In the genomic region with DNA sequence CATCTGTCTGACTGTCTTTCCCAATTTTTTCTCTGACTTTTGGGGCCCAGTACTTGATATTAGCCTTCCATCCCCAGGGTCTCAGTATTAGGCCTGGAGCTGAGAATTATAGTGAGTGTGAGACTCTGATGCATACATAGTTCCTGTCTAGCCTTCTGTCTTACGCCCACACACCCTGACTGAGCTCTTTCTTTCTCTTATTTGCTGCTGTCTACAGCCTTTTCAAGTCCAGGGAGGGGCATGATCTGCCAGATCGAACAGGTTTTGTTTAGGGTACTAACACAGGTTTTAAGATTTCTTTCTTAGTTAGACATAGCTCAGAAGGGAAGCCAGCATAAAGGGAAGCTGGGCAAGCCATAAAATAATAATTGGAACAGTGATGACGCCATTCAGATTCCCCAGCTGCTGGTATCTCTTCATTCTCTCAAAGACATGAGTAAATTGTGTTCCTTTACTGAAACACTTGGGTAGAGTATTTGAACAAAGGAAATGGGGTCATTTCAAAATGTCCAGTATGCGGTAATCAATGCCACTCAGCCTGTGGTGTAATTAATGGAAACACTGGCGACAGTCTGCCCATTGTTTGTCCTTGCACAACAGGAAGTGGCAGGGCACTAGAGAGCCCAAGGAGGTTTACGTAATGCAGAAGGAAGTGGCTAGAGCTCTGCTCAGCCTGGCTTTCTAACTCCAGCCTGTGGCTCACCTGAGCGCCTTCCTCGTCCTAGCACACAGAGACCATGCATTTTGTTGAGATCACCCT, we compare ENCODE assay signal across 8 mouse cellular contexts.
DNase-seq lines count a peak whose midpoint lies in the region; ATAC-seq and TF ChIP-seq lines count a peak whose summit lies in the region.

No protein-coding gene starts in this region.

- DNase-seq in forebrain, embryonic 10.5 days (ENCODE audit: extremely low spot score, low spot score): no peak
- DNase-seq in CD4-positive, CD25-positive, alpha-beta regulatory T cell, adult 2 months (ENCODE audit: low read depth, low spot score): peak; percentile 73
- DNase-seq in forebrain, postnatal 0 days: no peak
- DNase-seq in left cerebral cortex, postnatal 10 days (ENCODE audit: extremely low spot score in 1 of 2, low spot score in 2 of 2): no peak
- DNase-seq in midbrain, embryonic 10.5 days (ENCODE audit: low spot score): no peak

- no peak for TF ChIP-seq POLR2A in myocyte (IDR thresholded peaks at IDR 0.05; ENCODE audit: insufficient read length, low read depth)

- no peak for TF ChIP-seq CTCF in forebrain, postnatal 0 days (IDR thresholded peaks at IDR 0.05; ENCODE audit: low read depth)

- WGBS in forebrain, embryonic 12.5 days: 46% methylated on average over 8 of the region's 8 CpGs
- 69% methylated on average over 8 of the region's 8 CpGs for WGBS in forebrain, embryonic 10.5 days
- 40% methylated on average over 8 of the region's 8 CpGs for WGBS in forebrain, postnatal 0 days
- WGBS in limb, embryonic 12.5 days: 73% methylated on average over 8 of the region's 8 CpGs
- 83% methylated on average over 8 of the region's 8 CpGs for WGBS in midbrain, embryonic 10.5 days

- no peaks in the 10 kb centered on the region for H3K79me2 ChIP-seq in myocyte (ENCODE audit: control insufficient read depth, insufficient read depth)

- peak overlapping the region; percentile 56; the same call in 1 of the 2 replicates for H3K27ac ChIP-seq in forebrain, embryonic 12.5 days
- H3K27ac ChIP-seq in forebrain, embryonic 10.5 days: no peak overlapping the region
- no peak overlapping the region for H3K27ac ChIP-seq in forebrain, postnatal 0 days (ENCODE audit: low read depth, low read length)
- peak overlapping the region; percentile 23; the same call in 1 of the 2 replicates for H3K27ac ChIP-seq in limb, embryonic 12.5 days
- no peak overlapping the region for H3K27ac ChIP-seq in midbrain, embryonic 10.5 days (replicated peaks)

- peaks cover 9% of the 10 kb centered on the region; the same call in 1 of the 2 replicates for H3K4me1 ChIP-seq in forebrain, embryonic 12.5 days
- H3K4me1 ChIP-seq in forebrain, embryonic 10.5 days: peaks cover 14% of the 10 kb centered on the region
- H3K4me1 ChIP-seq in forebrain, postnatal 0 days (ENCODE audit: insufficient read depth): no peaks in the 10 kb centered on the region
- H3K4me1 ChIP-seq in limb, embryonic 12.5 days (replicated peaks): peaks cover 11% of the 10 kb centered on the region; the same call in 1 of the 2 replicates
- H3K4me1 ChIP-seq in midbrain, embryonic 10.5 days: no peaks in the 10 kb centered on the region

- ATAC-seq in forebrain, embryonic 12.5 days (ENCODE audit: low FRiP score): no peak; the same call in 1 of the 2 replicates
- ATAC-seq in forebrain, postnatal 0 days: peak; percentile 52
- no peak for ATAC-seq in limb, embryonic 12.5 days (ENCODE audit: insufficient number of reproducible peaks, insufficient read depth, low FRiP score, low TSS enrichment, low read depth)

- H3K4me2 ChIP-seq in forebrain, embryonic 12.5 days: no peak overlapping the region
- H3K4me2 ChIP-seq in forebrain, postnatal 0 days (ENCODE audit: low read depth): no peak overlapping the region
- no peak overlapping the region for H3K4me2 ChIP-seq in limb, embryonic 12.5 days
- H3K4me2 ChIP-seq in myocyte (ENCODE audit: low read depth): no peak overlapping the region

- intact Hi-C loops in left cerebral cortex, postnatal 10 days (cut with DNase I): no loop called here

- no peaks in the 10 kb centered on the region for H3K9me3 ChIP-seq in forebrain, embryonic 12.5 days
- H3K9me3 ChIP-seq in forebrain, embryonic 10.5 days: no peaks in the 10 kb centered on the region
- H3K9me3 ChIP-seq in forebrain, postnatal 0 days (ENCODE audit: low read length): no peaks in the 10 kb centered on the region
- H3K9me3 ChIP-seq in limb, embryonic 12.5 days: no peaks in the 10 kb centered on the region
- no peaks in the 10 kb centered on the region for H3K9me3 ChIP-seq in midbrain, embryonic 10.5 days (replicated peaks)

- H3K36me3 ChIP-seq in forebrain, embryonic 12.5 days (replicated peaks): no peaks in the 10 kb centered on the region
- no peaks in the 10 kb centered on the region for H3K36me3 ChIP-seq in forebrain, embryonic 10.5 days (replicated peaks)
- no peaks in the 10 kb centered on the region for H3K36me3 ChIP-seq in forebrain, postnatal 0 days (ENCODE audit: insufficient read depth)
- no peaks in the 10 kb centered on the region for H3K36me3 ChIP-seq in limb, embryonic 12.5 days
- H3K36me3 ChIP-seq in myocyte (ENCODE audit: control insufficient read depth, insufficient read depth): no peaks in the 10 kb centered on the region
- no peaks in the 10 kb centered on the region for H3K36me3 ChIP-seq in midbrain, embryonic 10.5 days

- no peaks in the 10 kb centered on the region for H3K27me3 ChIP-seq in forebrain, embryonic 12.5 days
- no peaks in the 10 kb centered on the region for H3K27me3 ChIP-seq in forebrain, embryonic 10.5 days (ENCODE audit: poor library complexity, severe bottlenecking)
- H3K27me3 ChIP-seq in forebrain, postnatal 0 days (ENCODE audit: insufficient read depth, low read length): no peaks in the 10 kb centered on the region
- H3K27me3 ChIP-seq in limb, embryonic 12.5 days: no peaks in the 10 kb centered on the region
- H3K27me3 ChIP-seq in myocyte (ENCODE audit: control insufficient read depth, insufficient read depth, insufficient read length): no peaks in the 10 kb centered on the region
- H3K27me3 ChIP-seq in midbrain, embryonic 10.5 days (ENCODE audit: low read depth, poor library complexity, severe bottlenecking): no peaks in the 10 kb centered on the region

- no peak overlapping the region for H3K4me3 ChIP-seq in forebrain, embryonic 12.5 days (replicated peaks)
- H3K4me3 ChIP-seq in forebrain, embryonic 10.5 days: no peak overlapping the region
- H3K4me3 ChIP-seq in forebrain, postnatal 0 days (ENCODE audit: low read depth, low read length): no peak overlapping the region
- H3K4me3 ChIP-seq in limb, embryonic 12.5 days (replicated peaks): no peak overlapping the region
- H3K4me3 ChIP-seq in myocyte: no peak overlapping the region
- H3K4me3 ChIP-seq in midbrain, embryonic 10.5 days: no peak overlapping the region

- H3ac ChIP-seq in myocyte (ENCODE audit: control insufficient read depth, insufficient read length): no peak overlapping the region

- no peak overlapping the region for H3K9ac ChIP-seq in forebrain, embryonic 12.5 days
- H3K9ac ChIP-seq in forebrain, postnatal 0 days: no peak overlapping the region
- H3K9ac ChIP-seq in limb, embryonic 12.5 days (replicated peaks): no peak overlapping the region

TF ChIP-seq in myocyte, 11 proteins besides CTCF, POLR2A, EP300 and RAD21:
- no peak for TF ChIP-seq TCF3 (IDR thresholded peaks at IDR 0.05; ENCODE audit: insufficient read length, low read depth)
- peak; percentile 83 for TF ChIP-seq CEBPB (IDR thresholded peaks at IDR 0.05; ENCODE audit: insufficient read depth, poor library complexity, severe bottlenecking)

Comparison
In these comparisons a context has a peak if more than half of its experiments do, and no peak if none do; other contexts are left out.
1. H3K27ac ChIP-seq: peak in forebrain, embryonic 12.5 days (single experiment) and limb, embryonic 12.5 days (single experiment); none in forebrain, embryonic 10.5 days (single experiment), forebrain, postnatal 0 days (single experiment) and midbrain, embryonic 10.5 days (single experiment).